In genomic region chr4:133044647-133045094, GRCm38 (mm10) we compare ENCODE assay signal across 7 mouse cellular contexts. TPM values are rescaled to one million over a fixed set of nuclear protein-coding genes. Genes with fewer than 3 reads are reported as not detected.
A peak's percentile ranks its signal among the peaks of the same experiment; 100 is the strongest.
DNase-seq lines count a peak whose midpoint lies in the region; ATAC-seq lines count a peak whose summit lies in the region.

No protein-coding gene starts in this region.

- H3K4me2 ChIP-seq in kidney, embryonic 16.5 days (replicated peaks; ENCODE audit: low read depth, low read length): peak overlapping the region; percentile 17
- H3K4me2 ChIP-seq in embryonic facial prominence, embryonic 13.5 days: no peak overlapping the region
- H3K4me2 ChIP-seq in hindbrain, embryonic 16.5 days (ENCODE audit: low read length): no peak overlapping the region
- 0 out of 2 replicates have a peak overlapping the region, but pooled peaks have one; percentile 1 for H3K4me2 ChIP-seq in neural tube, embryonic 13.5 days

- H3K9me3 ChIP-seq in kidney, embryonic 16.5 days (ENCODE audit: low read length): no peaks in the 10 kb centered on the region
- H3K9me3 ChIP-seq in embryonic facial prominence, embryonic 13.5 days: no peaks in the 10 kb centered on the region
- H3K9me3 ChIP-seq in hindbrain, embryonic 16.5 days (ENCODE audit: control insufficient read depth, low read length): no peaks in the 10 kb centered on the region
- no peaks in the 10 kb centered on the region for H3K9me3 ChIP-seq in neural tube, embryonic 13.5 days

- peaks cover 100% of the 10 kb centered on the region for H3K4me1 ChIP-seq in kidney, embryonic 16.5 days (ENCODE audit: insufficient read depth, low read length)
- peaks cover 100% of the 10 kb centered on the region for H3K4me1 ChIP-seq in embryonic facial prominence, embryonic 13.5 days
- peaks cover 97% of the 10 kb centered on the region for H3K4me1 ChIP-seq in hindbrain, embryonic 16.5 days (ENCODE audit: control insufficient read depth, insufficient read depth, low read depth, low read length)
- peaks cover 100% of the 10 kb centered on the region for H3K4me1 ChIP-seq in neural tube, embryonic 13.5 days (replicated peaks)

- peak overlapping the region; percentile 95 for H3K27ac ChIP-seq in kidney, embryonic 16.5 days (ENCODE audit: low read length)
- H3K27ac ChIP-seq in embryonic facial prominence, embryonic 13.5 days: peak overlapping the region; percentile 96; the same call in 1 of the 2 replicates
- peak overlapping the region; percentile 90 for H3K27ac ChIP-seq in hindbrain, embryonic 16.5 days (ENCODE audit: low read depth, low read length)
- 0 out of 2 replicates have a peak overlapping the region, but pooled peaks have one; percentile 93 for H3K27ac ChIP-seq in neural tube, embryonic 13.5 days (replicated peaks)

- H3K9ac ChIP-seq in kidney, embryonic 16.5 days (replicated peaks; ENCODE audit: low read length): 0 out of 2 replicates have a peak overlapping the region, but pooled peaks have one; percentile 6
- peak overlapping the region; percentile 38; the same call in 1 of the 2 replicates for H3K9ac ChIP-seq in embryonic facial prominence, embryonic 13.5 days
- H3K9ac ChIP-seq in hindbrain, embryonic 16.5 days (ENCODE audit: low read depth, low read length): peak overlapping the region; percentile 25; the same call in 1 of the 2 replicates
- H3K9ac ChIP-seq in neural tube, embryonic 13.5 days: peak overlapping the region; percentile 60

- 25% methylated on average over 6 of the region's 6 CpGs for WGBS in kidney, embryonic 16.5 days
- WGBS in embryonic facial prominence, embryonic 13.5 days: 24% methylated on average over 6 of the region's 6 CpGs
- WGBS in hindbrain, embryonic 16.5 days: 28% methylated on average over 6 of the region's 6 CpGs
- 28% methylated on average over 6 of the region's 6 CpGs for whole genome bisulfite sequencing in neural tube, embryonic 13.5 days

- no peaks in the 10 kb centered on the region for H3K27me3 ChIP-seq in kidney, embryonic 16.5 days (ENCODE audit: insufficient read depth, low read length)
- H3K27me3 ChIP-seq in embryonic facial prominence, embryonic 13.5 days: no peaks in the 10 kb centered on the region
- H3K27me3 ChIP-seq in hindbrain, embryonic 16.5 days (replicated peaks; ENCODE audit: control insufficient read depth, insufficient read depth, low read length): no peaks in the 10 kb centered on the region
- 0 out of 2 replicates have a peak, but pooled peaks cover 5% of the 10 kb centered on the region for H3K27me3 ChIP-seq in neural tube, embryonic 13.5 days

- no peak for DNase-seq in kidney, postnatal 4 days
- no peak for DNase-seq in frontal cortex, postnatal 25 days (ENCODE audit: low spot score in 2 of 2)
- no peak for DNase-seq in thymus, postnatal 14 days

- no peak overlapping the region for H3K4me3 ChIP-seq in kidney, embryonic 16.5 days (ENCODE audit: low read length)
- H3K4me3 ChIP-seq in embryonic facial prominence, embryonic 13.5 days: no peak overlapping the region
- H3K4me3 ChIP-seq in hindbrain, embryonic 16.5 days (ENCODE audit: low read length): no peak overlapping the region
- H3K4me3 ChIP-seq in neural tube, embryonic 13.5 days: no peak overlapping the region

- no peaks in the 10 kb centered on the region for H3K36me3 ChIP-seq in kidney, embryonic 16.5 days (ENCODE audit: insufficient read depth, low read length)
- no peaks in the 10 kb centered on the region for H3K36me3 ChIP-seq in embryonic facial prominence, embryonic 13.5 days
- H3K36me3 ChIP-seq in hindbrain, embryonic 16.5 days (ENCODE audit: control insufficient read depth, insufficient read depth, low read length): no peaks in the 10 kb centered on the region
- no peaks in the 10 kb centered on the region for H3K36me3 ChIP-seq in neural tube, embryonic 13.5 days

- no peak for ATAC-seq in kidney, embryonic 16.5 days (ENCODE audit: low FRiP score, low TSS enrichment)
- no peak for ATAC-seq in embryonic facial prominence, embryonic 13.5 days (ENCODE audit: insufficient number of reproducible peaks, insufficient read depth, low FRiP score, low TSS enrichment, low read depth)
- ATAC-seq in hindbrain, embryonic 16.5 days: no peak
- no peak for ATAC-seq in neural tube, embryonic 13.5 days (ENCODE audit: low read depth)

RNA-seq across cellular contexts. Expression of gene Ahdc1, which starts 33.6 kb away (rescaled TPM):
- 9.8 and 11.7 TPM in 2 replicates for polyA plus RNA-seq in kidney, embryonic 16.5 days (2015; fragmentation: Nextera tagmentation; extraction: Ambion mirVana)
- polyA plus RNA-seq in embryonic facial prominence, embryonic 13.5 days (2015; fragmentation: Nextera tagmentation; extraction: Ambion mirVana): 12.8 and 14.3 TPM in 2 replicates
- polyA plus RNA-seq in hindbrain, embryonic 16.5 days (2015; fragmentation: Nextera tagmentation; extraction: Ambion mirVana): 10.4 and 11.6 TPM in 2 replicates
- 9.4 and 9.9 TPM in 2 replicates for polyA plus RNA-seq in neural tube, embryonic 13.5 days (2015; fragmentation: Nextera tagmentation; extraction: Ambion mirVana)

Comparison
In these comparisons a context has a peak if more than half of its experiments do, and no peak if none do; other contexts are left out.
1. H3K4me2 ChIP-seq: peak in kidney, embryonic 16.5 days (single experiment) and neural tube, embryonic 13.5 days (single experiment); none in embryonic facial prominence, embryonic 13.5 days (single experiment) and hindbrain, embryonic 16.5 days (single experiment).
2. H3K9ac ChIP-seq: peak in every context shown above with its lines; median percentile 60 in neural tube, embryonic 13.5 days; 38 in embryonic facial prominence, embryonic 13.5 days; 25 in hindbrain, embryonic 16.5 days; 6 in kidney, embryonic 16.5 days.
3. Peak in every context shown above with its lines, with median percentiles within 50 percentile points of each other: H3K27ac ChIP-seq.